Comparison of ENCODE assay signal across 8 mouse cellular contexts in the genomic region with DNA sequence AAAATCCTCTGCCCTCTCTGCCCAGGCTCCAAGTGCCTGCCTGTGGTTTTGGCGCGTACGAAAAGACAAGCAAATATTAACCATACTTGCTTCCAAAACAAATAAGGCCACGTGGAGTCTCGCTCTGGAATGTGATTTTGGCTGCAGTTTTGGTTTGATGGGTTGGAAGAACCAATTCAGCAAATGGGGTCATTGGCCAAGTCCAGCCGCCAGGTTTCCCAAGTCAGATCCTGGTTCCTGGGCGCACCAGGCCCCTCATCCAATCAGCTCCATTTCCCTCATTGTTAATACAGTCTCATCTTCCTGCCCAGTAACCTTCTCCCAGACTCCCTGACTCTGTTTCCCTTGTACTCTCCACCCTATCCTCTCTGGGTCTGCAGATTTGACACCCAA. TPM values are rescaled to one million over a fixed set of nuclear protein-coding genes. Genes with fewer than 3 reads are reported as not detected.
A peak's percentile ranks its signal among the peaks of the same experiment; 100 is the strongest.
DNase-seq lines count a peak whose midpoint lies in the region; TF ChIP-seq lines count a peak whose summit lies in the region.

No protein-coding gene starts in this region.

- intact Hi-C loops in heart, postnatal 25 days (cut with DNase I), result loop anchor here (5.0 kb wide), 4 partner anchors 37 to 332 kb away; no protein-coding TSS in a partner anchor

- no peak for TF ChIP-seq CTCF in cerebellum, adult 2 months (IDR thresholded peaks at IDR 0.05; ENCODE audit: borderline replicate concordance, insufficient read depth, low read depth, low read length)

- WGBS in cerebellum, adult 2 months, result 7% methylated on average over 7 of the region's 7 CpGs
- WGBS in heart, embryonic 10.5 days, result 62% methylated on average over 7 of the region's 7 CpGs

- peak overlapping the region; percentile 92 for H3K27ac ChIP-seq in cerebellum, adult 2 months (ENCODE audit: insufficient read depth, low read length)
- H3K27ac ChIP-seq in heart, embryonic 10.5 days, result peak overlapping the region; percentile 95

- no peaks in the 10 kb centered on the region for H3K27me3 ChIP-seq in cerebellum, adult 2 months (ENCODE audit: control insufficient read depth, insufficient read depth, low read length)
- 0 out of 2 replicates have a peak, but pooled peaks cover 4% of the 10 kb centered on the region for H3K27me3 ChIP-seq in heart, embryonic 10.5 days (ENCODE audit: insufficient read depth, poor library complexity, severe bottlenecking)

- H3K4me1 ChIP-seq in cerebellum, adult 2 months (ENCODE audit: control insufficient read depth, insufficient read depth, low read length), result peaks cover 25% of the 10 kb centered on the region
- peaks cover 33% of the 10 kb centered on the region for H3K4me1 ChIP-seq in heart, embryonic 10.5 days

- peak; percentile 94 for DNase-seq in heart, adult 11 months
- DNase-seq in heart, postnatal 25 days (ENCODE audit: low spot score), result no peak
- peak; percentile 55 to 56 for DNase-seq in cerebellum, adult 2 months
- no peak for DNase-seq in heart, embryonic 10.5 days (ENCODE audit: low spot score)
- DNase-seq in kidney, postnatal 10 days, result peak; percentile 36
- peak; percentile 23 for DNase-seq in mesoderm, embryonic 11.5 days (ENCODE audit: low read depth, low spot score)
- no peak for DNase-seq in spleen, postnatal 14 days (ENCODE audit: low spot score in 2 of 2)
- DNase-seq in frontal cortex, postnatal 14 days (ENCODE audit: low spot score in 2 of 2), result no peak

- no peak for TF ChIP-seq POLR2A in cerebellum, adult 2 months (IDR thresholded peaks at IDR 0.05; ENCODE audit: borderline replicate concordance, insufficient read depth, low read length)

- no peaks in the 10 kb centered on the region for H3K36me3 ChIP-seq in heart, embryonic 10.5 days

- peak overlapping the region; percentile 71 for H3K4me3 ChIP-seq in cerebellum, adult 2 months (replicated peaks; ENCODE audit: insufficient read depth, low read depth, low read length)
- peak overlapping the region; percentile 90 for H3K4me3 ChIP-seq in heart, embryonic 10.5 days

- no peaks in the 10 kb centered on the region for H3K9me3 ChIP-seq in heart, embryonic 10.5 days

RNA-seq across cellular contexts. Expression of a gene that starts 0.9 kb away (rescaled TPM):
- total RNA-seq in heart, postnatal 25 days (2021), result 10 to 100 TPM; 78.9 to 81.0 TPM
- polyA plus RNA-seq in cerebellum, adult 2 months (2012; rRNA removed), result 144 and 149 TPM in 2 replicates
- polyA plus RNA-seq in heart, embryonic 10.5 days (2016; fragmentation: Nextera tagmentation; extraction: Ambion mirVana), result 5.9 and 6.2 TPM in 2 replicates

Comparison
In these comparisons a context has a peak if more than half of its experiments do, and no peak if none do; other contexts are left out.
1. DNase-seq: peak in heart, adult 11 months (single experiment), cerebellum, adult 2 months (2 of 2), kidney, postnatal 10 days (single experiment) and mesoderm, embryonic 11.5 days (single experiment); none in heart, postnatal 25 days (single experiment), heart, embryonic 10.5 days (single experiment), spleen, postnatal 14 days (0 of 2) and frontal cortex, postnatal 14 days (0 of 2).
2. RNA of a gene that starts 0.9 kb away (polyA plus RNA-seq): 144 to 149 TPM in cerebellum, adult 2 months; 5.9 to 6.2 TPM in heart, embryonic 10.5 days; every median in the first group is over 10 times any median in the second.